Mouse (Mus musculus): Measurements from ENCODE around the gene Khdrbs2. TPM values are rescaled to one million over a fixed set of nuclear protein-coding genes. Genes with fewer than 3 reads are reported as not detected.

Gene Khdrbs2
- polyA plus RNA-seq (2012; rRNA removed): 21.6 and 23.5 TPM in 2 replicates

GRCm38 (mm10) chr1:32172506-32173239 lies at the start of gene Khdrbs2:
Gene Khdrbs2, plus strand, starts transcription at chr1:32172714.

DNA sequence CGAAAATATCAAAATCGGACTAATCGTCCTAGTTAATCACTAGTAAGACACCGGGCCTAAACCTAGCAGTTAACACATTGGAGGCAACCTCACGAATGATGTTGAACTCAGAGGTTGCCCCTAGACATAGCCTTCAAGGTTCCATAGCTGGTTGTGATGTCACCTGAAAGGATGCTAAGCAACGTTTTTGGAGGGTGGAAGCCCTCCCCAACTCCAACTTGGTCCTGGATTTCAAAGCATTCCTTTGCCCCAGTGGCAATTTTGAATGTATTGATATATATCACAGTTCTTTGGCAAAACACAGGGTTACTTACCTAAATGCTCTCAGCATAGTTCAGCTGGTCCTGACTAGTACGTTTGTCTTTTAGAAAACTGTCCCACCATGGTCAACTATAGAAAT lies 374.7 kb downstream of the Khdrbs2 start, which contains the start of gene Gm5415:
Gene Gm5415, minus strand, starts transcription at position 101 of the 400 bp plus-strand sequence.

All from central nervous system, embryonic 18 days (tissue).